Mouse (Mus musculus): ENCODE measurements around the gene Ccdc42. TPM values are rescaled to one million over a fixed set of nuclear protein-coding genes. Genes with fewer than 3 reads are reported as not detected.

Gene Ccdc42
- polyA plus RNA-seq, 1 experiment from 2014 or later = 2.9 TPM

DNA sequence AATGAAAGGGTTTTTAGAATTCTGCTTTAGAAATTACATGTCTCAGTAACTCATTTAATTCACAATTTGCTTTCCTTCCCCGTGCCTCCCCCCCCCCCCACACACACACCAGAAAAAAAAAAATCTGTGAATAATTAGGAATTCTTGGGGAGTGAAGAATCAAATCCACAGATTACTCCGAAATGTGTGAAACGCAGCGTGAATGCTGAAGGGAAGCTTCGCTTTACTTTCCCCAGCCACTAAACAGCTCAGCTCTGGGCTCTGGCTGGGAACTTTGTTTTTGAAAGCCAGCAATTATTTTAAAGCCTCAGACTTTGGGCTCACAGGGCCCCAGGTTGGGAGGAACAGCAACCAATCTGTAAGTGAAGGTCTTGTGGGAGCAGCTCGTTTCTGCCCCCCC, 6.3 kb upstream of the Ccdc42 start:
- Histone ChIP-seq H3K4me2 (ENCODE audit: low read length) (no peak overlapping the region), H3K27ac (no peak overlapping the region), H3K4me3 (replicated peaks; ENCODE audit: low read depth, low read length) (no peak overlapping the region), H3K9ac (ENCODE audit: low read depth, low read length) (no peak overlapping the region), H3K9me3 (replicated peaks; ENCODE audit: low read length) (no peaks in the 10 kb centered on the region), H3K4me1 (replicated peaks; ENCODE audit: insufficient read depth, low read length) (no peaks in the 10 kb centered on the region), H3K27me3 (ENCODE audit: insufficient read depth, low read length) (no peaks in the 10 kb centered on the region), H3K36me3 (ENCODE audit: insufficient read depth, low read length) (no peaks in the 10 kb centered on the region)
- no peak for TF ChIP-seq CTCF (IDR thresholded peaks at IDR 0.05; ENCODE audit: low read depth)
- DNase-seq (ENCODE audit: low spot score) = no peak
- WGBS = 70% methylated on average over 6 of the region's 6 CpGs
- ATAC-seq (replicated peaks; ENCODE audit: low FRiP score, low read depth) = no peak

- Histone ChIP-seq H3K4me2 (ENCODE audit: low read length) (no peak overlapping the region), H3K27ac (no peak overlapping the region), H3K4me3 (replicated peaks; ENCODE audit: low read depth, low read length) (no peak overlapping the region), H3K4me1 (replicated peaks; ENCODE audit: insufficient read depth, low read length) (no peaks in the 10 kb centered on the region), H3K27me3 (ENCODE audit: insufficient read depth, low read length) (no peaks in the 10 kb centered on the region), H3K9me3 (replicated peaks; ENCODE audit: low read length) (no peaks in the 10 kb centered on the region), H3K9ac (ENCODE audit: low read depth, low read length) (no peak overlapping the region), H3K36me3 (ENCODE audit: insufficient read depth, low read length) (no peaks in the 10 kb centered on the region)
- no peak for TF ChIP-seq CTCF (IDR thresholded peaks at IDR 0.05; ENCODE audit: low read depth)
- no peak for DNase-seq (ENCODE audit: low spot score)
- no peak for ATAC-seq (replicated peaks; ENCODE audit: low FRiP score, low read depth)
- 86% methylated on average over 13 of the region's 13 CpGs for WGBS
Measured at GRCm38 (mm10) chr11:68583225-68583624, 3.6 kb upstream of the Ccdc42 start.

GRCm38 (mm10) chr11:68583906-68584480, 2.8 kb upstream of the Ccdc42 start:
- no peaks in the 10 kb centered on the region for H3K36me3 ChIP-seq (ENCODE audit: insufficient read depth, low read length)

GRCm38 (mm10) chr11:68585890-68586289, 931 bp upstream of the Ccdc42 start:
- Histone ChIP-seq H3K27me3 (ENCODE audit: insufficient read depth, low read length) (no peaks in the 10 kb centered on the region), H3K9me3 (replicated peaks; ENCODE audit: low read length) (no peaks in the 10 kb centered on the region), H3K4me2 (ENCODE audit: low read length) (no peak overlapping the region), H3K9ac (ENCODE audit: low read depth, low read length) (no peak overlapping the region), H3K4me1 (replicated peaks; ENCODE audit: insufficient read depth, low read length) (peaks cover 10% of the 10 kb centered on the region), H3K36me3 (ENCODE audit: insufficient read depth, low read length) (no peaks in the 10 kb centered on the region), H3K27ac (no peak overlapping the region), H3K4me3 (replicated peaks; ENCODE audit: low read depth, low read length) (no peak overlapping the region)
- no peak for ATAC-seq (replicated peaks; ENCODE audit: low FRiP score, low read depth)
- DNase-seq (ENCODE audit: low spot score) = peak; percentile 67
- TF ChIP-seq CTCF (IDR thresholded peaks at IDR 0.05; ENCODE audit: low read depth) = peak; percentile 76
- 16% methylated on average over 3 of the region's 3 CpGs for WGBS

More at GRCm38 (mm10) chr11:68583906-68584480, 2.8 kb upstream of the Ccdc42 start:
- DNase-seq (ENCODE audit: low spot score) (peak; percentile 61), ATAC-seq (replicated peaks; ENCODE audit: low FRiP score, low read depth) (no peak)
- Histone ChIP-seq H3K9me3 (replicated peaks; ENCODE audit: low read length) (no peaks in the 10 kb centered on the region), H3K27ac (peak overlapping the region; percentile 26; the same call in 1 of the 2 replicates), H3K9ac (ENCODE audit: low read depth, low read length) (no peak overlapping the region), H3K4me1 (replicated peaks; ENCODE audit: insufficient read depth, low read length) (no peaks in the 10 kb centered on the region), H3K4me3 (replicated peaks; ENCODE audit: low read depth, low read length) (no peak overlapping the region), H3K27me3 (ENCODE audit: insufficient read depth, low read length) (no peaks in the 10 kb centered on the region), H3K4me2 (ENCODE audit: low read length) (no peak overlapping the region)
- no peak for TF ChIP-seq CTCF (IDR thresholded peaks at IDR 0.05; ENCODE audit: low read depth)
- 77% methylated on average over 8 of the region's 8 CpGs for WGBS

GRCm38 (mm10) chr11:68589055-68589809, 2.4 kb downstream of the Ccdc42 start:
- Histone ChIP-seq H3K9me3 (replicated peaks; ENCODE audit: low read length) (no peaks in the 10 kb centered on the region), H3K9ac (ENCODE audit: low read depth, low read length) (no peak overlapping the region), H3K4me3 (replicated peaks; ENCODE audit: low read depth, low read length) (no peak overlapping the region), H3K36me3 (ENCODE audit: insufficient read depth, low read length) (no peaks in the 10 kb centered on the region), H3K27me3 (ENCODE audit: insufficient read depth, low read length) (no peaks in the 10 kb centered on the region), H3K27ac (no peak overlapping the region), H3K4me1 (replicated peaks; ENCODE audit: insufficient read depth, low read length) (peaks cover 12% of the 10 kb centered on the region), H3K4me2 (ENCODE audit: low read length) (no peak overlapping the region)
- peak; percentile 92 for DNase-seq (ENCODE audit: low spot score)
- WGBS = 56% methylated on average over 8 of the region's 8 CpGs
- TF ChIP-seq CTCF (IDR thresholded peaks at IDR 0.05; ENCODE audit: low read depth) = peak; percentile 92
- peak; percentile 33 for ATAC-seq (replicated peaks; ENCODE audit: low FRiP score, low read depth)

DNA sequence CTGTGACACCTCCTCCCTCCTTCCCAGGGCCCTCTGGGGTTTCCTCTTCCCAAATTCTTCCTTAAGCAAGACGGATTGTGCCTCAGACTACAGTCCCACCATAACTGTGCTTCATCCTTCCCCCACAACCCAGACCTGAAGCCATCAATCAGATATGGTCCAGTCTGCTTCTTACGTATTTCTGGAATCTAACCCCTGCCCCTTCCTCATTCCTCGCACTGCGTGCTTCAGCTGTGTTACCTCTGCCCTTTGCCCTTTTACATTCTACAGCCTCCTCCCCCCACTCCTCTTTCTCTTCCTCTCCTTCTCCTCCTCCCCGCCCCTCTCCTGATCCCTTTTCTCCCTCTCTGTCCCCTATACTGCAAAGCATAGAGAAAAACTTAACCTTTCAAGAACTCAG, 4.9 kb downstream of the Ccdc42 start:
- ATAC-seq (replicated peaks; ENCODE audit: low FRiP score, low read depth) (no peak), DNase-seq (ENCODE audit: low spot score) (peak; percentile 85)
- H3K9me3 ChIP-seq (replicated peaks; ENCODE audit: low read length) = no peaks in the 10 kb centered on the region
- H3K27ac ChIP-seq = no peak overlapping the region
- no peaks in the 10 kb centered on the region for H3K36me3 ChIP-seq (ENCODE audit: insufficient read depth, low read length)
- 29% methylated on average over 5 of the region's 5 CpGs for WGBS
- no peaks in the 10 kb centered on the region for H3K27me3 ChIP-seq (ENCODE audit: insufficient read depth, low read length)
- H3K4me2 ChIP-seq (ENCODE audit: low read length) = no peak overlapping the region
- no peak overlapping the region for H3K4me3 ChIP-seq (replicated peaks; ENCODE audit: low read depth, low read length)
- no peak for TF ChIP-seq CTCF (IDR thresholded peaks at IDR 0.05; ENCODE audit: low read depth)
- H3K4me1 ChIP-seq (replicated peaks; ENCODE audit: insufficient read depth, low read length) = peaks cover 12% of the 10 kb centered on the region
- no peak overlapping the region for H3K9ac ChIP-seq (ENCODE audit: low read depth, low read length)
